14 mouse cellular contexts compared by ENCODE assay signal in the genomic region with DNA sequence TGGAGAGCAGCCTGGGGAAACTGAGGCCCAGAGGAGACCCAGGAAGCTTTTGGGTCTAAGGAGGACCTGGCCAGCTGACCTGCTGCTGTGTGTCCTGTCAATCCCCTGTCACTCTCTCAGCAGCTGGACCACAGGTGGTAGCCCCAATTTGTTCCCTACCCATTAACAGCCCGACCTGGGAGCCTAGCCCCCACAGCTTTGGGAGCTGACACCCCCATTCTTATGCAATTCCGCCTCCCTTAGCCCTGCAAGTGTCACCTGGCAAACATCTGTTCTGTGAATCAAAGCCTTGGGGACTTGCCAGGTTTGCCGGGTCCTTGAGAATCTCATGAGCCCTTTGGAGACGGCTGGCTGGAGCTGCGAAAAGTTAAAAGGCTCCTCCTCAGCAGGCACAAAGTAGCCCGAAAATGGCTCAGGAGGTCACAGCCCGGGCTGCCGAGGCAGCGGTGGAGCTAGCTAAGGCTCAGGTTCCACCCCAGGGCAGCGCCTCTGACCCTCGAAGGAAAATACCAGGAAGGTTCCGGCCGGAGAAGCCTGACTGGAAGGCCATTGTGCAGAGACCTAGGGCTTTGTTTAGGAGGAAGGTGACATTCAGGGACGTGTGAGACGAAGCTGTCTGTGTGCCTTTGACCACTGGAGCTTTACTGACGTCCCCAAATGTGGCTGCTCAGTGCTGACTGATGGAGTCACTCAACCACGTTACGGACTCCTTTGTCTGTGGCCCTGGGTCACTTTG. TPM values are rescaled to one million over a fixed set of nuclear protein-coding genes. Genes with fewer than 3 reads are reported as not detected.
DNase-seq lines count a peak whose midpoint lies in the region.
"Had no signal": no experiment of that assay in that cellular context is flagged by ENCODE, and none has a peak within 500 bp of the region (broad histone marks: within the 10 kb centered on the region; RNA-seq: fewer than 3 reads in every experiment).

No protein-coding gene starts in this region.

- peak; percentile 21 to 32 for DNase-seq in kidney, postnatal 4 days
- DNase-seq in kidney, adult 18-20 months = no peak
- peak; percentile 80 for DNase-seq in adrenal gland, adult 2 months
- peak; percentile 39 for DNase-seq in embryo, embryonic 9.5 days (ENCODE audit: extremely low spot score)
- DNase-seq in lung, postnatal 14 days = peak; percentile 41
- no peak for DNase-seq in frontal cortex, adult 2 months (ENCODE audit: extremely low spot score in 1 of 2, low spot score in 1 of 2)
- DNase-seq in thymus, adult 18-20 months = no peak
- DNase-seq: cerebellum, postnatal 36 days; gastrocnemius, postnatal 14 days had no signal

RNA-seq across cellular contexts. Expression of gene Fgf15, which starts 7.6 kb away (rescaled TPM):
- under 1 TPM in 1 of 2 experiments, not detected in 1; 0.14 TPM for total RNA-seq in adrenal gland, adult 2 months (2021)
- polyA plus RNA-seq in adrenal gland, adult 2 months (2012; rRNA removed) = 0.07 TPM in 1 of 2 replicates, not detected in the other
- not detected in 2 replicates for polyA plus RNA-seq in frontal cortex, adult 2 months (2012; rRNA removed)
- total RNA-seq: gastrocnemius, postnatal 14 days; left cerebral cortex, adult 18-20 months had no signal
- polyA plus RNA-seq: erythroblast, embryonic 14.5 days; heart, postnatal 0 days; inflammation-experienced regulatory T-cells, adult 6 months; liver, embryonic 12.5 days had no signal

RNA-seq across cellular contexts. Expression of gene LTO1, which starts 26.2 kb away (rescaled TPM):
- total RNA-seq in adrenal gland, adult 2 months (2021) = 10 to 100 TPM; 20.5 to 27.0 TPM
- 7.8 and 9.5 TPM in 2 replicates for polyA plus RNA-seq in adrenal gland, adult 2 months (2012; rRNA removed)
- polyA plus RNA-seq in frontal cortex, adult 2 months (2012; rRNA removed) = 36.5 and 44.2 TPM in 2 replicates

RNA-seq across cellular contexts. Expression of gene Fgf4, which starts 41.6 kb away (rescaled TPM):
- not detected for total RNA-seq in adrenal gland, adult 2 months (2021)
- not detected in 2 replicates for polyA plus RNA-seq in adrenal gland, adult 2 months (2012; rRNA removed)
- not detected in 2 replicates for polyA plus RNA-seq in frontal cortex, adult 2 months (2012; rRNA removed)
- total RNA-seq: left cerebral cortex, adult 18-20 months had no signal
- polyA plus RNA-seq: erythroblast, embryonic 14.5 days; heart, postnatal 0 days; inflammation-experienced regulatory T-cells, adult 6 months; liver, embryonic 12.5 days had no signal

RNA-seq across cellular contexts. Expression of gene Fgf3, which starts 50.8 kb away (rescaled TPM):
- under 1 TPM; 0.81 to 0.93 TPM for total RNA-seq in adrenal gland, adult 2 months (2021)
- polyA plus RNA-seq in adrenal gland, adult 2 months (2012; rRNA removed) = 3.5 and 4.9 TPM in 2 replicates
- polyA plus RNA-seq in frontal cortex, adult 2 months (2012; rRNA removed) = 0.12 and 0.29 TPM in 2 replicates
- total RNA-seq: gastrocnemius, postnatal 14 days had no signal
- polyA plus RNA-seq: heart, postnatal 0 days; inflammation-experienced regulatory T-cells, adult 6 months had no signal

RNA-seq across cellular contexts. Expression of gene Ccnd1, which starts 51.0 kb away (rescaled TPM):
- total RNA-seq in adrenal gland, adult 2 months (2021) = 100 to 1,000 TPM; 105 to 244 TPM
- polyA plus RNA-seq in adrenal gland, adult 2 months (2012; rRNA removed) = 115 and 133 TPM in 2 replicates
- polyA plus RNA-seq in frontal cortex, adult 2 months (2012; rRNA removed) = 29.8 and 36.6 TPM in 2 replicates

Comparison
In these comparisons a context has a peak if more than half of its experiments do, and no peak if none do; other contexts are left out.
1. DNase-seq: peak in kidney, postnatal 4 days (2 of 2), adrenal gland, adult 2 months (single experiment), embryo, embryonic 9.5 days (single experiment) and lung, postnatal 14 days (single experiment); none in kidney, adult 18-20 months (single experiment), frontal cortex, adult 2 months (0 of 2) and thymus, adult 18-20 months (0 of 2).